Mouse (Mus musculus): Measurements from ENCODE around the gene Map3k3. TPM values are rescaled to one million over a fixed set of nuclear protein-coding genes. Genes with fewer than 3 reads are reported as not detected.

Map3k3 gene
- total RNA-seq (2015; ENCODE audit: low replicate concordance) (2.9 and 6.3 TPM in 2 replicates), total RNA-seq (2017; ENCODE audit: low replicate concordance) (5.2 and 11.7 TPM in 2 replicates)

- ATAC-seq (replicated peaks; ENCODE audit: low FRiP score, poor library complexity, severe bottlenecking) = peak; percentile 99
Observed at GRCm38 (mm10) chr11:106083708-106084701, at the start of gene Map3k3. Gene Map3k3 (plus strand): TSS chr11:106084613.

GRCm38 (mm10) chr11:106034986-106035385 lies 49.4 kb upstream of the Map3k3 start:
- no peak for ATAC-seq (replicated peaks; ENCODE audit: low FRiP score, poor library complexity, severe bottlenecking)

GRCm38 (mm10) chr11:106036548-106037417 lies 47.6 kb upstream of the Map3k3 start, which contains the start of gene Dcaf7:
Gene Dcaf7 (plus strand): TSS chr11:106036872.
- ATAC-seq (replicated peaks; ENCODE audit: low FRiP score, poor library complexity, severe bottlenecking) = peak; percentile 93

DNA sequence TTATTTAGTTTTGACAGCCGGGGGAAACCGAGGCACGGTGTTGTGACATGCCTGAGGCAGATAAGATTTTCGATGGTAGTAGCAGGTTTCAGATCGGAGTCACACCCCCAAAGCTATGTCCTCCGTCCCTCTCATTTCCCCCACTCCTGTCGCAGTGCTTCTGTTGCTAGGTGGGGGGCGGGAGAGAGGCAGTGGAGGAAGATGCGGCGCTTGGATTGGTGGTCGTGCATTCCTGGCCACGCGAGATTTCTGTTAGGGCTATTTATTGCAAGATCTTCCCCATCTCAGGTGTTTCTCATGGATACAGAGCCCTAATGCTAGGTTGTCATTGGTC lies 47.0 kb upstream of the Map3k3 start:
- peak; percentile 22; the same call in 1 of the 2 replicates for ATAC-seq (replicated peaks; ENCODE audit: low FRiP score, poor library complexity, severe bottlenecking)

GRCm38 (mm10) chr11:106044349-106044748 lies 40.1 kb upstream of the Map3k3 start:
- no peak for ATAC-seq (replicated peaks; ENCODE audit: low FRiP score, poor library complexity, severe bottlenecking)

GRCm38 (mm10) chr11:106045256-106045655 lies 39.2 kb upstream of the Map3k3 start:
- ATAC-seq (replicated peaks; ENCODE audit: low FRiP score, poor library complexity, severe bottlenecking) = no peak

- no peak for ATAC-seq (replicated peaks; ENCODE audit: low FRiP score, poor library complexity, severe bottlenecking)
Observed at GRCm38 (mm10) chr11:106045780-106046179, 38.6 kb upstream of the Map3k3 start.

- ATAC-seq (replicated peaks; ENCODE audit: low FRiP score, poor library complexity, severe bottlenecking) = no peak; the same call in 1 of the 2 replicates
Observed at GRCm38 (mm10) chr11:106046584-106046983, 37.8 kb upstream of the Map3k3 start.

GRCm38 (mm10) chr11:106053921-106054320 lies 30.5 kb upstream of the Map3k3 start:
- no peak for ATAC-seq (replicated peaks; ENCODE audit: low FRiP score, poor library complexity, severe bottlenecking)

- ATAC-seq (replicated peaks; ENCODE audit: low FRiP score, poor library complexity, severe bottlenecking) = no peak
Observed at GRCm38 (mm10) chr11:106054600-106054999, 29.8 kb upstream of the Map3k3 start.

- ATAC-seq (replicated peaks; ENCODE audit: low FRiP score, poor library complexity, severe bottlenecking) = no peak
Observed at GRCm38 (mm10) chr11:106055341-106055740, 29.1 kb upstream of the Map3k3 start.

GRCm38 (mm10) chr11:106056819-106057491 lies 27.5 kb upstream of the Map3k3 start:
- peak; percentile 59 for ATAC-seq (replicated peaks; ENCODE audit: low FRiP score, poor library complexity, severe bottlenecking)

DNA sequence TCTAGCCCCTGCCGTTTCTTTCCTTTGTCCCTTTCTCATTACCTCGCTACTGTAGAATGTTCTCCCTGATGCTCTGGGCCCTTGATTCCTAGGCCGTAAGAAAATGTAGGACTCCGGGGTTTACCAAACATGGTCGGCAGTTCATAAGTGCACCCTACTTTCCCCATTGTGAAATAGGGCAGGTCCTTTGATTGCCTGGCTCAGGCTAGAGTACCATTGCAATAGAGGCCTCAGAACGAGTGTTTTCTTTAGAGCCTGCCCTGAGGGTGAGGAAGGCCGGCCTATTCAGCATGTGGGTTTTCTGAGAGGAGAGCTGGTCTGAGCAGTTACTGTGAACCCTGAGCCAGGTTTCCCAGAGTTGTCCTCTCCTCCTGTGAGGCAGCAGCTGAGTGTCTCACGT lies 26.4 kb upstream of the Map3k3 start:
- ATAC-seq (replicated peaks; ENCODE audit: low FRiP score, poor library complexity, severe bottlenecking) = no peak

DNA sequence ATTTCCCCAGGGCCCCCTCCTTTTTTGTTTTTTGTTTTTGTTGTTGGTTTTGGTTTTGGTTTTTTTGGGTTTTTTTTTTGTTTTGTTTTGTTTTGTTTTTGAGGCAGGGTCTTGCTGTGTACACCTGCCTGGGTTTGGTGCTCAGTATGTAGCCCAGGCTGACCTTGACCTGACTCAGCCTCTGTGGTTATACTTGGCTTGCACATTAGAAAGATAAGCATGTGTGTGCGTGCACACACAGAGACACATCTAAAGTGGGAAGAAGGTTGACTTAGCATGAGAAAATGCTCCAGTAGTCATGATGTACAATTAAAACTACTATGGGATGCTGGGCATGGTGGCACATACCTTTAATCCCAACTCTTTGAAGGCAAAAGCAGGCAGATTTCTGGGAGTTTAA lies 23.9 kb upstream of the Map3k3 start:
- no peak for ATAC-seq (replicated peaks; ENCODE audit: low FRiP score, poor library complexity, severe bottlenecking)

GRCm38 (mm10) chr11:106061311-106061710 lies 23.1 kb upstream of the Map3k3 start:
- no peak for ATAC-seq (replicated peaks; ENCODE audit: low FRiP score, poor library complexity, severe bottlenecking)

DNA sequence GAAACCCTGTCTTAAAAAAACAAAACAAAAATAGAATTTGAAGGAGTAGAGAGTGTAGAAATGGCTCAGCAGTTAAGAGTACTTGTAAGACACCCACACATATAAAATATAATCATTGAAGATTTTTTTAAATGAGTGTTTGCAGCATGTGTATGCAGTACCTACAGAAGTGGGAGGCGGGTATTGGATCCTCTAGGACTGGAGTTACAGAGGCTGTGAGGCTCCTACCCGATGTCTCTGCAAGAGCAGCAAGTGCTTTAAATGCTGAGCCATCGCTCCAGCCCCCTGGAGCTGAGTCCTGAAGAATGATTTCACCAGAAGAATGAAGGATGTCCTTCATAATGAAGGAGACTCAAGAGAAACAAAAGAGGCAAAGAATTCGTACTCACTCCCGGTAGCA lies 20.7 kb upstream of the Map3k3 start:
- no peak for ATAC-seq (replicated peaks; ENCODE audit: low FRiP score, poor library complexity, severe bottlenecking)

- ATAC-seq (replicated peaks; ENCODE audit: low FRiP score, poor library complexity, severe bottlenecking) = peak; percentile 49
Observed at GRCm38 (mm10) chr11:106065073-106065922, 19.1 kb upstream of the Map3k3 start.

DNA sequence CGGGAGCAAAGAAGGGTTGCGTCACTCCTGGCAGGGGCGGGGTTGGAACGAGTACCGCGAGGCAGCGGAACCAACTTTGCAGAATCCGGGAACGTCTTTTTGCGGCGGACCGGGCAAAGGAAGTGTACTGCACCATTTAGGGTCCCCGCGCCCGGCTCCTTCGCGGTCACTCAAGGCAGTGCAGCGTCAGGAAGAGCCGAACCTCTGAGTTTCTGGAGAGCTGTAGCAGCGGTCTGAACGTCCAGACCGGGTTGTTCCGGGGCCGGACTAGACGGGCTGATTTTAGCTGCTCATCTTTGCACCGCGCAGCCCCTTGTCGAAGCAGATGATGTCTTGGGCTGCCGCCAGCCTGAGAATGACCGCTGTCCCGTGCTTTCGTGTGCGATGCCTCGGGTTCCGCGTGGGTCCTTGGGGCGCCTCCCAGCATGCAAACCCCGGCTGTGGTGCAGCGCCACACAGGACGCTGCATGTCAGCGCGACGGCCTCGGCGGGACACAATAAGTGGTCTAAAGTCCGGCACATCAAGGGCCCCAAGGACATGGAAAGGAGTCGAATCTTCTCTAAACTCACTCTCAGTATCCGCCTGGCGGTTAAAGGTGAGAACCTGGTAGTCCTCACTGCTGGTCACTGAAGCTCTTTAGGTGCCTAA lies 18.4 kb upstream of the Map3k3 start, which contains the start of gene Taco1:
Gene Taco1 (plus strand): TSS at position 139 of the 649 bp plus-strand sequence.
- peak; percentile 95 for ATAC-seq (replicated peaks; ENCODE audit: low FRiP score, poor library complexity, severe bottlenecking)

Measured in erythroblast, adult 5-6 weeks (primary cell).